In the genomic region with DNA sequence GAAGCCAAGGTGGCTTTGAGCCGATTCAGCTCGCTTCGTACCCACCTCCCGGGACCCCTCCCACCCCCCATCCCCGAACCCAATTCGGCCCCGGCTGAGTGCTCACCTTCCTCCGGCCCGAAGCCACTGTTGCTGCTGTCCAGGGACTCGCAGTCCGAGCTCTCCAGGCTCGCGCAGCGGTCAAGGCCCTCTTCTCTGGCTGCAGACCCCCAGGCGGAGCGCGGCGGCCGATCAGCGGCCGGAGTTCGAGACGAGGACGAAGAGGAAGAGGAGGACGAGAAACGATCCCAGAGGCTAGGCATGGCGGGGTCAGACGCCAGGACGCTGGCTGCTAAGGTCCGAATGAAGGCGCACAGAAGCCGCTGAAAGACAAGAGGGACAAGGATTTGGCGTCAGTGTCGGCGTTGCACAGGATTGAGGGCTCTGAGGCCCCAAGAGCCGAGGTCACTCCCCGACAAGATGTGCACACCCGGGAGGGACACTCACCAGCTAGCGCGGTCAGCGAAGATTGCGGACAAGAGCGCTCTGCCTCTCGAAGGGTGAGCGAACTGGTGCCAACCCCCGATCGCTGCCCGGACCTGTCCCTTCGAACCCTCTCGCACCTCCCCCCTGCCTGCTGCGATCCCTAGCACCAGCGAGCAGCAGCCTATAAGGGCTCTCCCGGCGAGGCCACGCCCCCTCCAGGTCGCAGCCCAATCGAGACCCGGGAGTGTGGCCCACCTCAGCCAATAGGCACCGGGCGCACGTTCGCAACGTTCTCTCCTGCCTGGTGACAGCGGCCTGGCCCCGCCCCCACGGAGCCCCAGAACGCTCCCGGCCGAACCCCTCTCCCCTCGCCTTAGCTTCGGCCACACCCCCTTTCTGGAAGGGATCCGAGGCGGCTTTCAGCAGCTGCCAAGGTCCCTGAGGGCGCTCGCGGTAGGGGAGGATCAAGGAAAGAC, we compare ENCODE assay signal across 8 mouse cellular contexts. TPM values are rescaled to one million over a fixed set of nuclear protein-coding genes. Genes with fewer than 3 reads are reported as not detected.
A peak's percentile ranks its signal among the peaks of the same experiment; 100 is the strongest.
DNase-seq lines count a peak whose midpoint lies in the region; ATAC-seq and TF ChIP-seq lines count a peak whose summit lies in the region.

A gene (minus strand): TSS at position 624 of the 941 bp plus-strand sequence.

- WGBS in forebrain, embryonic 15.5 days = under 1% methylated on average over 76 of the region's 76 CpGs
- WGBS in lung, embryonic 14.5 days = under 1% methylated on average over 76 of the region's 76 CpGs
- WGBS in olfactory bulb, adult 2 months = under 1% methylated on average over 76 of the region's 76 CpGs
- WGBS in thymus, adult 2 months = under 1% methylated on average over 76 of the region's 76 CpGs

- intact Hi-C loops in heart, postnatal 25 days (cut with DNase I) = loop anchor here (1.0 to 5.0 kb wide), 6 partner anchors 19 to 58 kb away; no protein-coding TSS in a partner anchor

- peak within 1 kb of the TSS; percentile 95 for H3K27ac ChIP-seq in forebrain, embryonic 15.5 days (replicated peaks)
- peak within 1 kb of the TSS; percentile 100 for H3K27ac ChIP-seq in layer of hippocampus, adult 2 months
- peak within 1 kb of the TSS; percentile 95 for H3K27ac ChIP-seq in lung, embryonic 14.5 days (ENCODE audit: low read depth)
- H3K27ac ChIP-seq in olfactory bulb, adult 2 months (ENCODE audit: insufficient read depth, low read depth, low read length) = peak within 1 kb of the TSS; percentile 99
- peak within 1 kb of the TSS; percentile 85 for H3K27ac ChIP-seq in thymus, adult 2 months (ENCODE audit: control insufficient read depth, insufficient read depth, low read length)

- H3K4me1 ChIP-seq in forebrain, embryonic 15.5 days = peaks cover 32% of the 10 kb centered on the region
- H3K4me1 ChIP-seq in lung, embryonic 14.5 days (ENCODE audit: insufficient read depth) = peaks cover 16% of the 10 kb centered on the region
- peaks cover 20% of the 10 kb centered on the region for H3K4me1 ChIP-seq in olfactory bulb, adult 2 months (ENCODE audit: control insufficient read depth, insufficient read depth, low read length)
- peaks cover 21% of the 10 kb centered on the region for H3K4me1 ChIP-seq in thymus, adult 2 months (replicated peaks; ENCODE audit: control insufficient read depth, insufficient read depth, low read length)

- H3K36me3 ChIP-seq in forebrain, embryonic 15.5 days = no peaks in the 10 kb centered on the region; the same call in 1 of the 2 replicates
- H3K36me3 ChIP-seq in lung, embryonic 14.5 days (ENCODE audit: insufficient read depth) = peaks cover 13% of the 10 kb centered on the region; the same call in 1 of the 2 replicates
- peaks cover 12% of the 10 kb centered on the region for H3K36me3 ChIP-seq in thymus, adult 2 months (ENCODE audit: control insufficient read depth, insufficient read depth, low read length)

- no peaks in the 10 kb centered on the region for H3K9me3 ChIP-seq in forebrain, embryonic 15.5 days
- no peaks in the 10 kb centered on the region for H3K9me3 ChIP-seq in lung, embryonic 14.5 days (ENCODE audit: low read depth, low read length)

- peak; percentile 100 for TF ChIP-seq POLR2A in olfactory bulb, adult 2 months (IDR thresholded peaks at IDR 0.05; ENCODE audit: insufficient read depth, low read depth, low read length)
- peak; percentile 100 for TF ChIP-seq POLR2A in thymus, adult 2 months (IDR thresholded peaks at IDR 0.05; ENCODE audit: control insufficient read depth, extremely low read depth, insufficient read depth, low read length, poor library complexity)

- peak within 1 kb of the TSS; percentile 99 for H3K9ac ChIP-seq in forebrain, embryonic 15.5 days (replicated peaks)
- H3K9ac ChIP-seq in lung, embryonic 14.5 days = peak within 1 kb of the TSS; percentile 94

- H3K4me2 ChIP-seq in forebrain, embryonic 15.5 days (replicated peaks) = peak within 1 kb of the TSS; percentile 86
- H3K4me2 ChIP-seq in lung, embryonic 14.5 days = peak within 1 kb of the TSS; percentile 96

- TF ChIP-seq CTCF in layer of hippocampus, adult 2 months (conservative IDR thresholded peaks at IDR 0.05) = no peak
- TF ChIP-seq CTCF in lung, embryonic 14.5 days (IDR thresholded peaks at IDR 0.05; ENCODE audit: low read depth) = 0 out of 2 replicates have a peak, but pooled peaks have one; percentile 1
- TF ChIP-seq CTCF in olfactory bulb, adult 2 months (IDR thresholded peaks at IDR 0.05; ENCODE audit: insufficient read depth, low read depth, low read length) = no peak
- TF ChIP-seq CTCF in thymus, adult 2 months (IDR thresholded peaks at IDR 0.05; ENCODE audit: borderline replicate concordance, control insufficient read depth, extremely low read depth, insufficient read depth, low read length, poor library complexity) = 0 out of 2 replicates have a peak, but pooled peaks have one; percentile 9

- H3K27me3 ChIP-seq in forebrain, embryonic 15.5 days = no peaks in the 10 kb centered on the region
- H3K27me3 ChIP-seq in lung, embryonic 14.5 days (ENCODE audit: insufficient read depth, low read length) = no peaks in the 10 kb centered on the region
- no peaks in the 10 kb centered on the region for H3K27me3 ChIP-seq in thymus, adult 2 months (ENCODE audit: control insufficient read depth, insufficient read depth, low read length)

- DNase-seq in ES-CJ7 (ENCODE audit: low read depth, low spot score) = peak; percentile 97
- DNase-seq in cerebellum, adult 11 months = peak; percentile 100
- DNase-seq in heart, postnatal 25 days (ENCODE audit: low spot score) = peak; percentile 100
- peak; percentile 100 for DNase-seq in layer of hippocampus, adult 2 months (ENCODE audit: low spot score in 2 of 2)
- peak; percentile 100 for DNase-seq in lung, embryonic 14.5 days
- DNase-seq in thymus, adult 2 months = peak; percentile 100

- ATAC-seq in forebrain, embryonic 15.5 days (replicated peaks) = peak; percentile 98
- ATAC-seq in lung, embryonic 14.5 days (ENCODE audit: insufficient read depth) = peak; percentile 98

- peak within 1 kb of the TSS; percentile 99 for H3K4me3 ChIP-seq in forebrain, embryonic 15.5 days
- H3K4me3 ChIP-seq in layer of hippocampus, adult 2 months = peak within 1 kb of the TSS; percentile 73
- peak within 1 kb of the TSS; percentile 85 for H3K4me3 ChIP-seq in lung, embryonic 14.5 days (ENCODE audit: low read depth, low read length)
- H3K4me3 ChIP-seq in olfactory bulb, adult 2 months (ENCODE audit: insufficient read depth, low read depth, low read length) = peak within 1 kb of the TSS; percentile 69
- H3K4me3 ChIP-seq in thymus, adult 2 months (ENCODE audit: control insufficient read depth, insufficient read depth, low read length) = peak within 1 kb of the TSS; percentile 89

RNA-seq across cellular contexts. Expression of the gene that starts here (rescaled TPM):
- polyA plus RNA-seq in forebrain, embryonic 15.5 days (2015; fragmentation: Nextera tagmentation; extraction: Ambion mirVana) = 90.0 and 92.5 TPM in 2 replicates
- total RNA-seq in heart, postnatal 25 days (2021) = 10 to 100 TPM; 41.8 to 77.1 TPM
- total RNA-seq in layer of hippocampus, adult 2 months (2021) = 10 to 100 TPM; 63.6 to 66.7 TPM
- polyA plus RNA-seq in lung, embryonic 14.5 days (2014; fragmentation: Nextera tagmentation; extraction: Ambion mirVana) = 3.0 and 3.5 TPM in 2 replicates
- 264 TPM in 1 of 2 replicates, not detected in the other for polyA plus RNA-seq in olfactory bulb, adult 2 months (2012; ENCODE audit: insufficient read depth, insufficient read length, low replicate concordance, missing spikeins)
- polyA plus RNA-seq in thymus, adult 2 months (2012; rRNA removed) = 157 and 190 TPM in 2 replicates

Comparison
In these comparisons a context has a peak if more than half of its experiments do, and no peak if none do; other contexts are left out.
1. Peak in every context shown above with its lines: DNase-seq, ATAC-seq, H3K4me3 ChIP-seq and H3K27ac ChIP-seq.
2. RNA of the gene that starts here (polyA plus RNA-seq): 157 to 190 TPM in thymus, adult 2 months, 264 TPM in olfactory bulb, adult 2 months and 90.0 to 92.5 TPM in forebrain, embryonic 15.5 days; 3.0 to 3.5 TPM in lung, embryonic 14.5 days; every median in the first group is over 10 times any median in the second.
3. CTCF ChIP-seq: peak in lung, embryonic 14.5 days (single experiment) and thymus, adult 2 months (single experiment); none in layer of hippocampus, adult 2 months (single experiment) and olfactory bulb, adult 2 months (single experiment).